Mouse (Mus musculus): ENCODE results near the gene Eif5b. TPM values are rescaled to one million over a fixed set of nuclear protein-coding genes. Genes with fewer than 3 reads are reported as not detected.
"Not testable (repeated sequence)": the region's sequence is repeated elsewhere in the genome, so short reads cannot be mapped to it uniquely, and the experiment has no call there.

The Eif5b gene
- total RNA-seq, 2 experiments from 2014 or later = 40.3 to 40.9 TPM

DNA sequence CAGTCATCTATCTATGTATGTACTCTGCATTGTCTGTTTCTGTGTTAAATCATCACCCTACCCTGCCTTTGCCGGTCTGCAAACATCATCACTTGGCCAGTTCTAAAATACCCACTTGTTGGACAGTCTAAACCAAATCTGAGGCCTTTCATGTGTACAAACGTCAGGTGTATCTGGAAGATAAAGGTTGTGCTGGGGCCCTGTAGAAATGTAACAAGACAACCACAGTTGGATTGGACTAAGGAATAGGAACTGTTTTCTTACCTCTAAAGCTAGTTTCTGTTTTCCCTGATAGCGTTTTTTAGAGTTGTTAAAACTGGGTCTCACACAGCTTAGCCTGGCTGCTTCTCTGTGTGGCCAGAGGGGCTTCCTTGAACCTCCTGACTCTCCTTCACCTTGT, 1.7 kb downstream of the Eif5b start:
- no peak for DNase-seq
- intact Hi-C loops (cut with DNase I; ENCODE audit: low total_unique reads) = no loop called here

DNA sequence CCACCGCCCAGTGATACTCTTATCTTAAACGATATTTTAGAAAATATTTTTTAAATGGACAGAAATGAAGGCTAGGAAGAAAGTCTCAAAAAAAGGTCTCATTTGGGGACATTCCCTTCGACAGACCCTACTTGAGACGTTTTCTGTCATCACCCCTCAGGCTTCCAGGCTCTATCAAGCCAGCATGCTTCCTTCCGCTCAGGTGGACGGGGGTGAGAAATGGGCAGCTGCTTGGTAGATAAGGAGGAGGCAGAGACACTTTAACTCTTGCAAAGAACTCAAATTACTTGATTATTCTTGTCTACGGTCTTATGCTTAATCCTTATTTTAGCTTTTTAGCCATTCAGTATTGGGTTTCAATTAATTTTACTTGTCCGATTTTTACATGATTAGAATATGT, 3.0 kb downstream of the Eif5b start:
- DNase-seq = no peak
- intact Hi-C loops (cut with DNase I; ENCODE audit: low total_unique reads) = no loop called here

GRCm38 (mm10) chr1:38001956-38002355, 4.1 kb downstream of the Eif5b start:
- intact Hi-C loops (cut with DNase I; ENCODE audit: low total_unique reads) = no loop called here
- DNase-seq = no peak

- intact Hi-C loops (cut with DNase I; ENCODE audit: low total_unique reads) = no loop called here
- DNase-seq = no peak
These were observed 5.2 kb downstream of the Eif5b start for GRCm38 (mm10) chr1:38003046-38003445.

- intact Hi-C loops (cut with DNase I; ENCODE audit: low total_unique reads) = no loop called here
These were observed 8.9 kb downstream of the Eif5b start for GRCm38 (mm10) chr1:38006741-38007140.

GRCm38 (mm10) chr1:38011647-38012046, 13.8 kb downstream of the Eif5b start:
- no peak for DNase-seq
- intact Hi-C loops (cut with DNase I; ENCODE audit: low total_unique reads) = no loop called here

More at GRCm38 (mm10) chr1:38006741-38007140, 8.9 kb downstream of the Eif5b start:
- no peak for DNase-seq

DNA sequence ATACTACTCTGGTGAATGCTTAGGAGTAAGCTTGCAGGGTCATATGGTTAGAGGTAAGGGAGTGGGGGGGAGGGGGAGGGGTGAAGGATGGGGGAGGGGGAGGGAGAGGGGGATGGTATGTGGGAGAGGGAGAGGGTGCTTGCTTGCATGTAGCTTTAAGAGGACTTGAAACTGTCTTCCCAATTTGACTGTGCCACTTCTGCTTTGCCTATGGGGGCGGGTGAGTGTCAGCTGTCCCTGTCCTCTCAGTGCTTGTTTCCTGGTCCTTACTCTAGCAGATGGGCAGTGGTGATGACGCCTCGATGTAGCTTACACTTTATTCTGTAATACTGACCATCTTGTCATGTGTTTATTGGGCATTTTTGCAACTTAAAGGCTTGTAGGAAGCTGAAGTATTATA, 14.3 kb downstream of the Eif5b start:
- intact Hi-C loops (cut with DNase I; ENCODE audit: low total_unique reads) = no loop called here
- no peak for DNase-seq

- no peak for DNase-seq
- intact Hi-C loops (cut with DNase I; ENCODE audit: low total_unique reads) = no loop called here
These were observed 14.7 kb downstream of the Eif5b start for GRCm38 (mm10) chr1:38012509-38012908.

- no peak for DNase-seq
- intact Hi-C loops (cut with DNase I; ENCODE audit: low total_unique reads) = no loop called here
These were observed 16.9 kb downstream of the Eif5b start for GRCm38 (mm10) chr1:38014551-38015203.

DNA sequence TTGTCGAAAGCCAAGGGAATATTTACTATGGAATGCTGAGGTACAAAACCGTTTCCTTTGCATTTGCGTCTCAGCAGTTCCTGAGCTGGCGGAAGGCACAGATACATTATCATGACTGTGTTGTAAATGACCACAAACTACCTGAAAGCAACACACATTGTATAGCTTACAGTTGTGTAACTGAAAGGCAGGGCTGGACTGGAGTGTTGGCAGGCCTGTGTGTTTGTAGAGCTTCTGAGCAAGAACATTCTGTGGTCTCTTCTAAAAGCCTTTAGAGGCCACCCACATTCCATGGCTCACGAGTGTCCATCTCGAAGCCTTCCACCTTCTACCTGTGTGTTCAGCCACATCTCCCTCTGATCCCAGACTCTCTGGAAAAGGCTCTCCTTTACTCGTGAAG, 29.5 kb downstream of the Eif5b start:
- intact Hi-C loops (cut with DNase I; ENCODE audit: low total_unique reads) = no loop called here
- no peak for DNase-seq

GRCm38 (mm10) chr1:38031391-38031790, 33.6 kb downstream of the Eif5b start:
- intact Hi-C loops (cut with DNase I; ENCODE audit: low total_unique reads) = no loop called here
- no peak for DNase-seq

DNA sequence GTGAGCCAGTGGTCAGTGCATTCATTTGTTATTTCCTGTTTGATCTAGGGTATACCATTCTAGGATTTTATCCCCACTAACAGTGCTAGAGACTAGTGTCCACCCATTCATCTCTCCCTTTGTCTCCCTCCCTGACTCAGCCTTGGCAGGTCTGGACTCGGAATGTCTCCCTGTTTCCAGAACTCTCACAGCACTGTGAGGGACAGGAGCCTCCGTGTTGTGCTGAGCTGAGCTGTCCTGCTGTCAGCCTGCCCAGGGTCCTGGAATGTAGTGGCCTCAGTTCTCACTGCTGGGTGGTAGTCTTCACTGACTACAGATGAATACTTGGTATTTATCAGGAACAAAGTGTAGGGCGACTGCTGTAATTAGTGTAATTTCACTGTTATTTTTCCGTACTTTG, 37.7 kb downstream of the Eif5b start:
- no peak for DNase-seq
- intact Hi-C loops (cut with DNase I; ENCODE audit: low total_unique reads) = no loop called here

DNA sequence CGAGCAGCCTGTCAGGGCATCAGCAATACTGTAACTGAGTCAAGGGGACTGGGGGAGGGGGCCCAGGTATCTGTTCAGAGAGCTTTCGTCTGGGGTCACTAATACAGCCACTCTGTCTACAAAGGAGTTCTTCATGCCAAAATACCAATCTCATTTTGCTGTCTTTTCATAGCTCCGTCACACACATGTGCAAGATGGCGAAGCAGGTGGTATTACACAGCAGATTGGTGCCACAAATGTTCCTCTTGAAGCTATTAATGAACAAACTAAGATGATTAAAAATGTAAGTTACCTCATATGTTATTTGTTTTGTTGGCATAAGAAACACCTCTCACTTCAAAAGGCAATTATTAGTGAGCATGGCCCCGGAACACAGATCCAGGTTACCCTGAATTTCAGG, 39.6 kb downstream of the Eif5b start:
- intact Hi-C loops (cut with DNase I; ENCODE audit: low total_unique reads) = no loop called here
- no peak for DNase-seq

DNA sequence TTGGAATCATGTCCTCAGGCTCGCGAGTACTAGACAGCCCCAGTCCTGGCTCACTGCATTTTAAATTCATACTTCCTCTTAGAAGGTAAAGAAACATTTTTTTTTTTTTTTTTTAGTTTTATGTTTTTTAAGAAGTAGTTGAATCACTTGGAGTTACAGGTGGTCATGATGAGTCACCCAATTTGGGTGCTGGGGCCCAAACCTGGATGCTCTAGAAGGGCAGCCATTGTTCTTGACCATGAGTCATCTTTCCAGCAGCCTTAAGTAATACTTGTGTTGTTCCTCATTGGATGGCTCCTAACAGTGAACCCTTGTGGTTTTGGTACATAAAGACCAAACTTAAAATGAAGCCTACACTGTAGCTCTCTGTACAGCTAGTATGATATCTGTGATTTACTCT, 41.1 kb downstream of the Eif5b start:
- no peak for DNase-seq
- intact Hi-C loops (cut with DNase I; ENCODE audit: low total_unique reads) = no loop called here

GRCm38 (mm10) chr1:38048121-38048520, 50.3 kb downstream of the Eif5b start:
- intact Hi-C loops (cut with DNase I; ENCODE audit: low total_unique reads) = no loop called here
- DNase-seq = no peak

GRCm38 (mm10) chr1:38049562-38049961, 51.8 kb downstream of the Eif5b start:
- intact Hi-C loops (cut with DNase I; ENCODE audit: low total_unique reads) = no loop called here
- no peak for DNase-seq

- intact Hi-C loops (cut with DNase I; ENCODE audit: low total_unique reads) = no loop called here
- DNase-seq = no peak
These were observed 57.4 kb downstream of the Eif5b start for GRCm38 (mm10) chr1:38055176-38055575.

- intact Hi-C loops (cut with DNase I; ENCODE audit: low total_unique reads) = no loop called here
- DNase-seq = no peak
These were observed 60.6 kb downstream of the Eif5b start for GRCm38 (mm10) chr1:38058417-38058816.

- intact Hi-C loops (cut with DNase I; ENCODE audit: low total_unique reads); DNase-seq: not testable (repeated sequence)
These were observed 64.3 kb downstream of the Eif5b start for GRCm38 (mm10) chr1:38062156-38062555.

DNA sequence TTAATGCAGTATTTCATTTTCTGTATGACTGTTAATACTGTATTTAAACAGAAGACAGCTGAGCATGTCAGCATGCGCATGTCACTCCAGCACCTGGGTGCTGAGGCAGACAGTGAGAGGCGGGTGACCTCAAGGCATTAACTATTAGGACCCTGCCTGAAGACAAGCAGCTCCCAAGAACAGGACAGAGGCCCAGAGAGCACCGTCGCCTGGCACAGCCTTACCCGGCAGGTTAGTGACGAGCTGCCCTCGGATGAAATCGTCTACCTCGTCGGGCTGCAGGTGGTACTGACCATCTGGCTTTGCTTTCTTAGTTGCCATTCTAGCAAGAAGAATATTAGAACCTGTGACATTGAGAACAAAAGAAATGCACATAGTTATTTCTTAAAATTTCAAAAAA, 69.5 kb downstream of the Eif5b start:
- intact Hi-C loops (cut with DNase I; ENCODE audit: low total_unique reads) = no loop called here
- DNase-seq = no peak

DNA sequence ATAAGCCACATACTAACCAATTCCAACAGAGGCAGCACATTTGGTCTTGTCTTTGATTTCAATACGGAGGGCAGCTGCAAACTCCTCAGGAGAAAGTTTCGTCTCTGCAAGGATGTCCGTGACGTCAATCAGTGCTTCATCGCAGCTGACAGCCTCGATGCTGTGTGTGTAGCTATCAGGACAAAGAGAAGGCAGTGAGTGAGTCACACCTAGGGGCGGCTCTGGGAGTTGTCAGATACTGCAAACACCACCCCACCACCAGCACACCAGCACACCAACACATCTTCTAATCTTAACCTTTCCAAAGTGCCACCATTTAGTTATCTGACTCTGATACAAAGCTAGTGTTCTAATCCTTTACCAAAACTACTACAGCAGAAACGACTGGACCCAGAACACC, 73.5 kb downstream of the Eif5b start:
- intact Hi-C loops (cut with DNase I; ENCODE audit: low total_unique reads) = no loop called here

DNA sequence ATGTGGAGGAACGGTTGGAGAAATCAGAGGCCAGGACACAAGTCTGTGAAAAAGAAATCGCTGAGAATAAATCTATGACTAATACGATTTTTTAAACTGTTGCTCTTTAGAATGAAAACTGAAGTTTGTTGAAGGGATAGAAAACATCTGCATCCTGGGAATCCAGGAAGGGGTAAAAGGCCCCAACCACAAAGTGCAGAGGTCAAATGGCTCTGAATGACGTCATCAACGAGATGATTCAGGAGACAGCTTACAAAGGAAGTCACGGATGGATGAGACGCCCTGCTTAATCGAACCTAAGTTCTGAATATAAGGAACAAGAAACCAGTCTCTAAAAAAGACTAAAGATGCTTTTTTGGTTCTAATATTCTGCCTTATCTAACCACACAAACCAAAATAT, 83.5 kb downstream of the Eif5b start:
- intact Hi-C loops (cut with DNase I; ENCODE audit: low total_unique reads) = no loop called here
- DNase-seq = no peak

More for the DNA sequence above, 73.5 kb downstream of the Eif5b start:
- no peak for DNase-seq
